Mouse (Mus musculus) heart, postnatal 0 days (tissue): Measurements from ENCODE around the gene Daam1.

Experiments
- CTCF ChIP-seq: IDR thresholded peaks from 2 replicates; pipeline ENCODE4 v1.5.1; 2016; ENCODE audit warnings: antibody characterized with exemption, control low read depth, low read depth
- EP300 ChIP-seq: IDR thresholded peaks from 2 replicates; pipeline ENCODE4 v1.6.1; 2016; ENCODE audit warnings: antibody characterized with exemption, low read depth

DNA sequence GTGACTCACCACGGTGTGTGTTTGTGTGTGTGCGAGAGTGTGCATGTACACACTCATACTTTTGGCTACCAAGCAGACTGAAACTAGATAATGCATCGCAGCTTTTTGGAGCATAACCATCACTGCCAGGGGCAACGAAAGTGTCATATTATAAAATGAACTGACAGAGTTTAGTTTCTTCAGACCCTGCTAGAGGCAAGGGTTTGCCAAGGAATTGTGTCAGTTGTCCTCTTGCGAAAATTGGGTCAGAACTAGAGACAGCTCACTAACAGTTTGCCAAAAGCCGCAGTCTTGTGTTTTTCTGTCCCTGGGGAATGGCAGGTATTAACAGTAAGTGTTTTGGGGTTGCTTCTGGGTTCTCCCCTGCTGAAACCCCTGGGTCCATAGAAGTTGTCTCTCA lies 5.9 kb downstream of the Daam1 start:
- TF ChIP-seq CTCF (no peak), EP300 (no peak)
